Comparison of ENCODE assay signal across 8 mouse cellular contexts in the genomic region with DNA sequence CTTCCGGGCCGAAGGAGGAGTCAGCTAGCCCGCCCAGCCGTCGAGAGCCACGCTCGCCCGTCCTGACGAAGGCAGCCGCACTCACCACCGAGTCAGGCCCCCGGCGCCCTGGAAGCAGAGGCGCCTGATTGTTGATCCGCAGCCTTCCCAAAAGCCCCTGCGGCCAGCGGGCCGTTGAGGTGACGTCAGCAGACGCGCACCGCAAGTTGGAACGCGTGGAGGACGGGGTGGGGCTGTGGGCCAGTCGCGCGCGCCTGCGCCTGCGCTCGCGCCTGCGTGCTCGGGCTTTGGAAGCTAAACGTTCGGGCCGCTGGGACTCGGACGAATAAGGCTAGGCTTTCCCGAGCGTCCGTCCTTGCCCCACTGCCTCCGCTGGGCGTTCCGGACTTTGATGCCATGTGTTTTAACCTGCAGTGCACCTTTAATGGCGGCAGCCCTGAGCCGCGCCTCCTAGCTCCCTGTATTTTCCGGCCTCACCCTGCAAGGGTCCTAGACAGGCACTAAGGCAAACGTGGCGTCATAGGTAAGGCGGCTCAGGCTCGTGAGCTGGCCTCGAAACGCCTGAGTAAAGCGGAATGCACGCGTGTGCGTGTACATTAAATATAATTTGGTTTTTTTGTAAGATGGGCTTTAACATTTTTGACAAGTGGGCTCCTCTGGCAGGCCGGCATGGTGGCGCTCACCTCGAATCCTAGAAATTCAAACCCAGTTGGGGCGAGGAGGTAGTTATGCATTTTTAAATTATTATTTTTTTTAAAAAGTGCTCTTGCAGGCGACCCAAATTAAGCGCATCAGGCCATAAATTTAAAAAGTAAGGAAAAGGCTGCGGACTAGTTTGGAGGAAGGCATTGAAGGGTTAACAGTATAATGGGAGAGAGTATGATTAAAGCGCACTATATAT. TPM values are rescaled to one million over a fixed set of nuclear protein-coding genes. Genes with fewer than 3 reads are reported as not detected.
DNase-seq lines count a peak whose midpoint lies in the region; ATAC-seq lines count a peak whose summit lies in the region.

Birc2 (minus strand) TSS at position 160 of the 901 bp plus-strand sequence.

- H3K27me3 ChIP-seq in hindbrain, embryonic 15.5 days: no peaks in the 10 kb centered on the region

- peak within 1 kb of the TSS; percentile 60 for H3K4me3 ChIP-seq in hindbrain, embryonic 15.5 days

- H3K4me2 ChIP-seq in hindbrain, embryonic 15.5 days: peak within 1 kb of the TSS; percentile 79

- no peaks in the 10 kb centered on the region for H3K9me3 ChIP-seq in hindbrain, embryonic 15.5 days

- peak; percentile 98 for ATAC-seq in hindbrain, embryonic 15.5 days (ENCODE audit: low FRiP score, low read depth)

- H3K9ac ChIP-seq in hindbrain, embryonic 15.5 days: peak within 1 kb of the TSS; percentile 86

- peak within 1 kb of the TSS; percentile 98 for H3K27ac ChIP-seq in hindbrain, embryonic 15.5 days (replicated peaks)

- peak; percentile 96 for DNase-seq in T-cell, adult 2 months (ENCODE audit: low spot score)
- DNase-seq in cerebellum, postnatal 36 days: peak; percentile 96
- peak; percentile 95 to 96 for DNase-seq in frontal cortex, postnatal 36 days (ENCODE audit: low spot score in 2 of 2)
- peak; percentile 93 for DNase-seq in left cerebral cortex, adult 11 months (ENCODE audit: low spot score)
- DNase-seq in lung, postnatal 4 days: peak; percentile 96 to 98
- DNase-seq in retina, postnatal 7 days (ENCODE audit: low read depth, low spot score): peak; percentile 94
- DNase-seq in urinary bladder, adult 2 months (ENCODE audit: low spot score): peak; percentile 91

- under 1% methylated on average over 67 of the region's 68 CpGs for WGBS in hindbrain, embryonic 15.5 days

- peaks cover 39% of the 10 kb centered on the region for H3K4me1 ChIP-seq in hindbrain, embryonic 15.5 days (replicated peaks)

- peaks cover 8% of the 10 kb centered on the region for H3K36me3 ChIP-seq in hindbrain, embryonic 15.5 days

RNA-seq across cellular contexts. Expression of gene Birc2, which starts in this region (rescaled TPM):
- 35.0 and 44.8 TPM in 2 replicates for polyA plus RNA-seq in hindbrain, embryonic 15.5 days (2015; fragmentation: Nextera tagmentation; extraction: Ambion mirVana)
- 23.6 and 27.7 TPM in 2 replicates for polyA plus RNA-seq in urinary bladder, adult 2 months (2012; rRNA removed)

Comparison
In these comparisons a context has a peak if more than half of its experiments do, and no peak if none do; other contexts are left out.
1. Peak in every context shown above with its lines: DNase-seq, ATAC-seq, H3K4me3 ChIP-seq and H3K27ac ChIP-seq.